Mouse (Mus musculus) embryonic facial prominence, embryonic 10.5 days (tissue): Measurements from ENCODE around the gene Cadm1. TPM values are rescaled to one million over a fixed set of nuclear protein-coding genes. Genes with fewer than 3 reads are reported as not detected.

Experiments
- DNase-seq: peaks from one replicate; pipeline ENCODE4 v3.0.0-alpha.2; 2017; ENCODE audit warnings: low spot score
- H3K27ac ChIP-seq: fragments of 300-500 bp; sonication (generic); replicated peaks from 2 replicates; pipeline ENCODE4 v1.5.1; 2016; ENCODE audit warnings: mild to moderate bottlenecking
- H3K27me3 ChIP-seq: fragments of 300-500 bp; sonication (generic); replicated peaks from 2 replicates; pipeline ENCODE4 v1.6.1; 2016; ENCODE audit warnings: low read depth, mild to moderate bottlenecking; ENCODE audit not compliant: poor library complexity, severe bottlenecking
- H3K36me3 ChIP-seq: fragments of 300-500 bp; sonication (generic); replicated peaks from 2 replicates; pipeline ENCODE4 v1.6.1; 2016; ENCODE audit warnings: mild to moderate bottlenecking, moderate library complexity
- H3K4me1 ChIP-seq: fragments of 300-500 bp; sonication (generic); 2 replicates; pipeline ENCODE4 v1.6.1; 2016
- H3K4me3 ChIP-seq: fragments of 300-500 bp; sonication (generic); 2 replicates; pipeline ENCODE4 v1.5.1; 2016; ENCODE audit warnings: mild to moderate bottlenecking, moderate library complexity
- H3K9me3 ChIP-seq: fragments of 300-500 bp; sonication (generic); 2 replicates; pipeline ENCODE4 v1.6.1; 2016; ENCODE audit warnings: mild to moderate bottlenecking
- WGBS: fragments of 180-500 bp; shearing (Covaris S2); methylation state at CpG from one replicate; pipeline ENCODE4 v1.1.7; 2016; 5-methylcytosine and 5-hydroxymethylcytosine counted together
- polyA plus RNA-seq: library from polyadenylated mRNA; unstranded; fragments of >200 nt; fragmentation: Nextera tagmentation; extraction: Ambion mirVana; gene quantifications from 2 replicates; pipeline ENCODE4 v1.2.1, GENCODE M21; 2016

Cadm1 gene
- polyA plus RNA-seq, 1 experiment from 2014 or later = 120 TPM

GRCm38 (mm10) chr9:47764920-47765319 lies 234.9 kb downstream of the Cadm1 start:
- 76% methylated on average over 5 of the region's 5 CpGs for WGBS
- no peak overlapping the region for H3K27ac ChIP-seq
- H3K27me3 ChIP-seq = no peaks in the 10 kb centered on the region
- no peak overlapping the region for H3K4me3 ChIP-seq
- H3K4me1 ChIP-seq = peaks cover 28% of the 10 kb centered on the region
- no peak for DNase-seq
- H3K36me3 ChIP-seq = no peaks in the 10 kb centered on the region
- no peaks in the 10 kb centered on the region for H3K9me3 ChIP-seq

DNA sequence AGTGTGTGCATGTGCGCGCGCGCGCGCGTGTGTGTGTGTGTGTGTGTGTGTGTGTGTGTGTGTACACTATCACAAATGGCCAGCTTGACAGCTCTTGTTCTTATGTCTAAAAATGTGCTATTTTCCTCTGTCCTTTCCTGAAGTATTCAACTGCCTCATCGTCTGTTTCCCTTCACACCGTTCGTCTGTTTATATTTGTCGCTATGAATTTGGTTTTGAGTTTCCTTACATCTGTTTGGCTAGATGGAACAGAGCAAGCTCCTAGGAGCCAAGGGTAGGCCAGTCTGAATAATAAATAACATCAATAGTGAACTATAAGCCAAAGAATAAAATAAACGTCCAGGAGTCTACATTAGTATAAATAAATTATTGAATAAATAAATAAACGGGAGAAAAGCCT lies 235.3 kb downstream of the Cadm1 start:
- peaks cover 23% of the 10 kb centered on the region for H3K4me1 ChIP-seq
- no peak for DNase-seq
- WGBS = 90% methylated on average over 13 of the region's 13 CpGs

GRCm38 (mm10) chr9:47766342-47766741 lies 236.4 kb downstream of the Cadm1 start:
- Histone ChIP-seq H3K4me1 (peaks cover 21% of the 10 kb centered on the region), H3K27ac (no peak overlapping the region), H3K36me3 (no peaks in the 10 kb centered on the region), H3K27me3 (no peaks in the 10 kb centered on the region), H3K9me3 (no peaks in the 10 kb centered on the region), H3K4me3 (no peak overlapping the region)
- 89% methylated on average over 10 of the region's 10 CpGs for WGBS
- no peak for DNase-seq

More for the DNA sequence above, 235.3 kb downstream of the Cadm1 start:
- Histone ChIP-seq H3K36me3 (no peaks in the 10 kb centered on the region), H3K9me3 (no peaks in the 10 kb centered on the region), H3K27ac (no peak overlapping the region), H3K27me3 (no peaks in the 10 kb centered on the region), H3K4me3 (no peak overlapping the region)

DNA sequence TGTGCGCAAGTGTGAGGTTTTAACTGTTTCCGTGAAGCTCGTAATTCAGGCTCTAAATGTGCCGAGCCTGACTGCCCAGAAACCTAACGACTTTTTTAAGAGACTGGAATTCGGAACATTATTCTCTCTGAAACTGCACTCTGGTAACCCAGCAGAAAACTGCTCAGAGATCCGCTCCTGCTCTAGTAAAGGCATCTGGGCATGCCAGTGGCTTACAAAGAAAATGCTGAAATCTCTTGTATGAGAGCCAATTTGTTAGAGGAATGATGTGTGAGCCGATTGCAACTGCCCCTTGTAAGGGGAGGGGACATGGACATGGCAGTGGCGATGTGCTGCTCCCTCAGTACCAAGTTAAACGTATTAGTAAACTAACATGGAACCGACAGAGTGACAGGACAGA lies 240.9 kb downstream of the Cadm1 start:
- Histone ChIP-seq H3K27ac (no peak overlapping the region), H3K9me3 (no peaks in the 10 kb centered on the region), H3K36me3 (no peaks in the 10 kb centered on the region), H3K27me3 (no peaks in the 10 kb centered on the region), H3K4me3 (no peak overlapping the region), H3K4me1 (peaks cover 25% of the 10 kb centered on the region)
- 72% methylated on average over 11 of the region's 11 CpGs for WGBS
- DNase-seq = no peak

GRCm38 (mm10) chr9:47771953-47772352 lies 242.0 kb downstream of the Cadm1 start:
- Histone ChIP-seq H3K36me3 (no peaks in the 10 kb centered on the region), H3K4me3 (no peak overlapping the region), H3K27me3 (no peaks in the 10 kb centered on the region), H3K9me3 (no peaks in the 10 kb centered on the region), H3K27ac (no peak overlapping the region), H3K4me1 (peaks cover 25% of the 10 kb centered on the region)
- WGBS = 82% methylated on average over 5 of the region's 5 CpGs
- no peak for DNase-seq

DNA sequence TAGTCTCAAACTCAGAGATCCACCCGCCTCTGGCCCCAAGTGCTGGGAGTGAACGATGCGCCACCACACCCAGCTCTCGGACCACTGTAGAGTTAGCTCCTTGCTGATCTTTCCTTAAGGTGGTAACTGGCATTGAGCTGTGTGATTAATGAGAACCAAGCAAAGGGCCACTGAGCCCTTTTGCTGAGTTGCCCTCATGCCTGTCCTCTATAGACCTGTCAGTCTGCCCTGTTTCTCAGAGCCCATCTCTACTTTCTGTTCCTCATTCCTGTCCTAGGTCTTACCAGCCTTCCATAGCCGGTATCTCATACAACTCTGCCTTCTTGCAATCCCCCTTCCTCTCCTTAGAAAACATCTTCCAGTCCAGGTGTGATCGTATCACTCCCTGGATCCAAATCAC lies 242.8 kb downstream of the Cadm1 start:
- DNase-seq = no peak
- 91% methylated on average over 6 of the region's 6 CpGs for WGBS
- H3K36me3 ChIP-seq = no peaks in the 10 kb centered on the region
- H3K27me3 ChIP-seq = no peaks in the 10 kb centered on the region
- H3K4me1 ChIP-seq = peaks cover 27% of the 10 kb centered on the region
- H3K4me3 ChIP-seq = no peak overlapping the region
- no peak overlapping the region for H3K27ac ChIP-seq
- no peaks in the 10 kb centered on the region for H3K9me3 ChIP-seq

GRCm38 (mm10) chr9:47776941-47777919 lies 247.3 kb downstream of the Cadm1 start:
- Histone ChIP-seq H3K4me3 (no peak overlapping the region), H3K9me3 (no peaks in the 10 kb centered on the region), H3K27me3 (no peaks in the 10 kb centered on the region), H3K36me3 (no peaks in the 10 kb centered on the region), H3K4me1 (peaks cover 38% of the 10 kb centered on the region), H3K27ac (no peak overlapping the region)
- DNase-seq = no peak
- 84% methylated on average over 9 of the region's 9 CpGs for WGBS

DNA sequence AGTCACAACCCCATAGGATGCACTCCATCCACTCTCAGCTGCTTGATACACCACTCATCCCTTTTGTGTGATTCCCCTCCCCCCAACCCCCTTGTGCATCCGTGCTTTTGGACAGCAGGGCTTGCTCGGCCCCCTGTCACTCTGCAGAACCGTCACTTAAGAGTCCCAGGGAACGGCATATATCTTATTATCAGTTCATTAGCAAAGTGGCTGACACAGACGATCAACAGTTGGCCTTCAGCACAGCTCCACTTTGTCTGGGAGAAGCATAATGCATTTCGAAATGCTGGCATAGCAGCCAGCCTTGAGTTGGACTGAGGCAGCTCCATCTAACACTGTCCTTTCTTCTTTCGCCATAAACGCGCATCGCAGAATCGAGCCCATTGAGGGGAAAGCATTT lies 248.5 kb downstream of the Cadm1 start:
- no peaks in the 10 kb centered on the region for H3K9me3 ChIP-seq
- WGBS = 65% methylated on average over 11 of the region's 11 CpGs
- no peak for DNase-seq

DNA sequence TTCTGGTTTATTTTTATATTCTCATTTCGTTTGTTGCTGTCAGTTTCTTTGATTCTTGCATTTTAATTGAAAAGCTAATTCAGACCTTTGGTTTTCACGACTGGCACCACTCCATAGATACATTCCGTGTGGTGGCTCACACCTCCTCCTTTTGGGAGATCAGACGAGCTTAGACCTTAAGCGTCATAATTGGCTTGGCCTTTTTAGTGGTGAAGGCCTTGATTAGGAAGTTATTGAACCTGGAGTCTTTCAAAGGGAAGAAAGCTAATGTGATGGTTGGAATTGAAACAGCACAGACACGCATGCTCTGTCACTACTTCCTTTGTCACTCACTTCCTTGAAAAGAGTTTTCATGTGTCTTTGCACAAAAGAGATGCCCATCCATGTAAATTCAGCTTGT lies 249.3 kb downstream of the Cadm1 start:
- Histone ChIP-seq H3K4me1 (peaks cover 29% of the 10 kb centered on the region), H3K9me3 (no peaks in the 10 kb centered on the region), H3K36me3 (no peaks in the 10 kb centered on the region), H3K4me3 (no peak overlapping the region), H3K27ac (no peak overlapping the region), H3K27me3 (no peaks in the 10 kb centered on the region)
- no peak for DNase-seq
- 69% methylated on average over 6 of the region's 6 CpGs for WGBS

More for the DNA sequence above, 248.5 kb downstream of the Cadm1 start:
- no peak overlapping the region for H3K4me3 ChIP-seq
- no peaks in the 10 kb centered on the region for H3K27me3 ChIP-seq
- H3K36me3 ChIP-seq = no peaks in the 10 kb centered on the region
- peaks cover 29% of the 10 kb centered on the region for H3K4me1 ChIP-seq
- peak overlapping the region; percentile 30 for H3K27ac ChIP-seq

DNA sequence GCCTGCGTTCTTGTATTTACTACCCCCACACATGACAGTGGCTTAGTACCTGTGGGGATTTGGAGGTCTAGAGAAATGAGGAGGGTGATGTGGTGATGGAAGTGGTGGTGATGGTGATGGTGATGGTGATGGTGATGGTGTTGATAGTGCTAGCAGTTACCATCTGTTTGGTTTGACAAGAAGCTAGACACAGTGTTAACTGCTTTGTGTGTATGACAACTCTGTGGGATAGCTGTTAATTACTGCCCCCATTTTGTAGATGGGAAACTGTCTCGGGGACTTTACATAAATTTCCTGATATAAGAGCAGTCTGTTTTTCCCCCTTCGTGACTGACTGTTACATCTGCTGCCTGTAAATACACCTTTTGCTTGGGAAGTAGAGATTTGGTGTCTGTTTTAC lies 256.7 kb downstream of the Cadm1 start:
- Histone ChIP-seq H3K9me3 (no peaks in the 10 kb centered on the region), H3K27ac (no peak overlapping the region), H3K27me3 (no peaks in the 10 kb centered on the region), H3K4me3 (no peak overlapping the region), H3K4me1 (peaks cover 6% of the 10 kb centered on the region; the same call in 1 of the 2 replicates), H3K36me3 (peaks cover 27% of the 10 kb centered on the region)
- no peak for DNase-seq
- WGBS = 87% methylated on average over 3 of the region's 3 CpGs

DNA sequence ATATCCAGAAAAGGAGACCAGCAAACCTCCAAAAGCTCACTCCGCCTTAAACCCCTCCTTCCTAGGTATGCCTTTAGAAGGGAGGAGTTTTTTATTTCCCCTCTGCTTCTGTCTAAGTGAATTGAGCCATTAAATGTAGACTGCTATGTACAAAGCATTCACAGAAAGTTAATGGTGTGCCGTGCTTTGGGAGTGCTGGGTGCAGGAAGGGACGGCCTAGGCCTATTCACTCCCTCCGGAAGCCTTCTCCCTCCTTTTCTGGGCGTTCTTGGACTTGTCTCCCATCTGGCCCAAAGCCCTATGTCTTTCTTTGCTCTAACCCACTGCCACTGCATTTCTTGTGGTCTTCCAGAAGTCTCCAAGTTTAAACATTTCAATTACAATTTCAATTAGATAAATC lies 268.5 kb downstream of the Cadm1 start:
- no peak for DNase-seq
- Histone ChIP-seq H3K4me1 (peaks cover 4% of the 10 kb centered on the region), H3K4me3 (no peak overlapping the region), H3K9me3 (no peaks in the 10 kb centered on the region), H3K27me3 (no peaks in the 10 kb centered on the region), H3K27ac (no peak overlapping the region), H3K36me3 (peaks cover 43% of the 10 kb centered on the region)
- WGBS = 89% methylated on average over 5 of the region's 5 CpGs

DNA sequence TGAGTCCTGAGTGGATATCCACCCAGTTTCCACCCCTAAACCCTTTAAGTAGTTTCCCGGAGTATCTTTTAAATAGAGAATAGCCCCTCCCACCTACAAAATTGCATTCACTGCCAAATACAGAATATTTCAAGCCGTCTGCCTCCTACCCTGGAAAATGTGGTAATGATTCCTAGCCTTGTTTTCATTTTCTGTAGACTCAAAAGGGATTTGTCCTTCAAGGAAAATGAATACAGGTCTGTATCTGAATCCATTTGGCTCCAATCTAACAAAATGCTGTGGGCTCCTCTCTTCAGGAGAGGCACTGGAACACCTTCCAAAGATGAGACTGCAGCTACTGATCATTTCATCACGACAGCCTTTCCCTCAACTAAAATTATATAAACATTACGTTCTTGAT lies 271.3 kb downstream of the Cadm1 start:
- 87% methylated on average over 4 of the region's 4 CpGs for WGBS
- Histone ChIP-seq H3K4me1 (peaks cover 16% of the 10 kb centered on the region), H3K36me3 (peaks cover 35% of the 10 kb centered on the region), H3K4me3 (no peak overlapping the region), H3K9me3 (no peaks in the 10 kb centered on the region), H3K27me3 (no peaks in the 10 kb centered on the region), H3K27ac (no peak overlapping the region)
- no peak for DNase-seq

- H3K4me3 ChIP-seq = no peak overlapping the region
- no peaks in the 10 kb centered on the region for H3K27me3 ChIP-seq
- peaks cover 16% of the 10 kb centered on the region for H3K4me1 ChIP-seq
- peaks cover 29% of the 10 kb centered on the region for H3K36me3 ChIP-seq
- WGBS = 80% methylated on average over 4 of the region's 4 CpGs
- no peak overlapping the region for H3K27ac ChIP-seq
- no peak for DNase-seq
- no peaks in the 10 kb centered on the region for H3K9me3 ChIP-seq
These were observed 272.6 kb downstream of the Cadm1 start for GRCm38 (mm10) chr9:47802527-47802926.
